Mouse (Mus musculus) kidney, postnatal 0 days (tissue): Measurements from ENCODE around the gene Dydc2. TPM values are rescaled to one million over a fixed set of nuclear protein-coding genes. Genes with fewer than 3 reads are reported as not detected.

ENCODE experiments used
- ATAC-seq: fragments of 200-750 bp; cut with Nextera tagmentation; replicated peaks from 2 replicates; pipeline ENCODE4 v1.8.0; 2017; ENCODE audit warnings: low read depth, moderate number of reproducible peaks, moderate TSS enrichment, moderate library complexity; ENCODE audit not compliant: low FRiP score
- DNase-seq: peaks from one replicate; pipeline ENCODE4 v3.0.0-alpha.2; 2016; ENCODE audit warnings: low spot score
- H3K27ac ChIP-seq: fragments of 300-500 bp; sonication (generic); 2 replicates; pipeline ENCODE4 v1.5.1; 2014; ENCODE audit warnings: mild to moderate bottlenecking
- H3K27me3 ChIP-seq: fragments of 300-500 bp; sonication (generic); 2 replicates; pipeline ENCODE4 v1.6.1; 2014; ENCODE audit warnings: low read length, mixed read lengths; ENCODE audit not compliant: insufficient read depth
- H3K36me3 ChIP-seq: fragments of 300-500 bp; sonication (generic); 2 replicates; pipeline ENCODE4 v1.6.1; 2014; ENCODE audit warnings: low read length, mixed read lengths; ENCODE audit not compliant: insufficient read depth
- H3K4me1 ChIP-seq: fragments of 300-500 bp; sonication (generic); replicated peaks from 2 replicates; pipeline ENCODE4 v1.6.1; 2014; ENCODE audit warnings: antibody characterized with exemption, low read length, mixed read lengths; ENCODE audit not compliant: insufficient read depth
- H3K4me2 ChIP-seq: fragments of 300-500 bp; sonication (generic); 2 replicates; pipeline ENCODE4 v1.6.1; 2014; ENCODE audit warnings: mild to moderate bottlenecking, low read length, moderate library complexity, mixed read lengths
- H3K4me3 ChIP-seq: fragments of 300-500 bp; sonication (generic); replicated peaks from 2 replicates; pipeline ENCODE4 v1.5.1; 2014; ENCODE audit warnings: low read depth, low read length
- H3K9ac ChIP-seq: fragments of 300-500 bp; sonication (generic); 2 replicates; pipeline ENCODE4 v1.6.1; 2014; ENCODE audit warnings: low read depth, low read length
- H3K9me3 ChIP-seq: fragments of 300-500 bp; sonication (generic); replicated peaks from 2 replicates; pipeline ENCODE4 v1.6.1; 2016; ENCODE audit warnings: low read length, inconsistent platforms, mixed read lengths
- CTCF ChIP-seq: IDR thresholded peaks from 2 replicates; pipeline ENCODE4 v1.5.1; 2016; ENCODE audit warnings: antibody characterized with exemption, low read depth, mild to moderate bottlenecking, moderate library complexity
- WGBS: fragments of 180-500 bp; shearing (Covaris S2); extraction: QIAGEN DNeasy Blood & Tissue Kit; methylation state at CpG from one replicate; pipeline ENCODE4 v1.1.7; 2014; 5-methylcytosine and 5-hydroxymethylcytosine counted together
- polyA plus RNA-seq: library from polyadenylated mRNA; unstranded; fragments of >200 nt; fragmentation: Nextera tagmentation; extraction: Ambion mirVana; gene quantifications from 2 replicates; pipeline ENCODE4 v1.2.1, GENCODE M21; 2015

Dydc2 gene
- polyA plus RNA-seq, 1 experiment from 2014 or later: not detected

DNA sequence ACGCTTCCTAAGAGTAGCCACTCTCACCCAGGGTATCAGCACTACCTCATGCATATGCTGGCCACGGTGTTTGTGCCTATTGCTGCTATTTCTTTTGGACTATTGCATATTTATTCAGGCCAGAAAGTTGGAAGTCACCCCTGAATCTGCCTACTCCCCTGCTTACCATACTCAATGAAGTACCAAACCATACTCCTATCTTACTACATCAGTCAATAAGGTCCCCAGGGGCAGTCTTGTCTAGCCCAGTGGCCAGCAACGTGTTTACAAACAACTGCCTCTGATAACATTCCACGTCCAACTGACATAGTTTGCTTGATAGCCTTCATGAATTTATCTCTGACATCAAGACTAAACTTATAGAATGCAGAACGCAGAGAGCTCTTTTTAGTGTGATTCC lies 32.2 kb upstream of the Dydc2 start:
- TF ChIP-seq CTCF: no peak
- H3K4me2 ChIP-seq: no peak overlapping the region
- DNase-seq (no peak), ATAC-seq (no peak)
- H3K27ac ChIP-seq: no peak overlapping the region
- no peaks in the 10 kb centered on the region for H3K4me1 ChIP-seq
- H3K36me3 ChIP-seq: no peaks in the 10 kb centered on the region
- H3K27me3 ChIP-seq: no peaks in the 10 kb centered on the region
- H3K4me3 ChIP-seq: no peak overlapping the region
- WGBS: 79% methylated on average over 5 of the region's 5 CpGs
- no peaks in the 10 kb centered on the region for H3K9me3 ChIP-seq
- H3K9ac ChIP-seq: no peak overlapping the region

- no peaks in the 10 kb centered on the region for H3K27me3 ChIP-seq
- no peak for DNase-seq
- WGBS: 82% methylated on average over 3 of the region's 3 CpGs
- no peaks in the 10 kb centered on the region for H3K36me3 ChIP-seq
- no peak overlapping the region for H3K4me3 ChIP-seq
- no peak for TF ChIP-seq CTCF
- no peaks in the 10 kb centered on the region for H3K4me1 ChIP-seq
- no peak for ATAC-seq
- no peak overlapping the region for H3K27ac ChIP-seq
- no peaks in the 10 kb centered on the region for H3K9me3 ChIP-seq
- no peak overlapping the region for H3K9ac ChIP-seq
- no peak overlapping the region for H3K4me2 ChIP-seq
Observed at GRCm38 (mm10) chr14:41100712-41101111, 31.7 kb upstream of the Dydc2 start.

- WGBS: 86% methylated on average over 1 of the region's 1 CpGs
- ATAC-seq (no peak), DNase-seq (no peak)
- Histone ChIP-seq H3K4me1 (no peaks in the 10 kb centered on the region), H3K9me3 (no peaks in the 10 kb centered on the region), H3K36me3 (no peaks in the 10 kb centered on the region), H3K27ac (no peak overlapping the region), H3K27me3 (no peaks in the 10 kb centered on the region), H3K9ac (no peak overlapping the region), H3K4me2 (no peak overlapping the region), H3K4me3 (no peak overlapping the region)
- no peak for TF ChIP-seq CTCF
Observed at GRCm38 (mm10) chr14:41098726-41099125, 29.7 kb upstream of the Dydc2 start.

GRCm38 (mm10) chr14:41096296-41096860 lies 27.4 kb upstream of the Dydc2 start:
- DNase-seq (no peak), ATAC-seq (no peak)
- Histone ChIP-seq H3K9me3 (no peaks in the 10 kb centered on the region), H3K27me3 (no peaks in the 10 kb centered on the region), H3K4me1 (no peaks in the 10 kb centered on the region), H3K4me3 (no peak overlapping the region), H3K9ac (no peak overlapping the region), H3K4me2 (no peak overlapping the region), H3K27ac (no peak overlapping the region), H3K36me3 (no peaks in the 10 kb centered on the region)
- no peak for TF ChIP-seq CTCF
- WGBS: 87% methylated on average over 3 of the region's 3 CpGs

GRCm38 (mm10) chr14:41094114-41094513 lies 25.1 kb upstream of the Dydc2 start:
- Histone ChIP-seq H3K9ac (no peak overlapping the region), H3K4me1 (no peaks in the 10 kb centered on the region), H3K4me3 (no peak overlapping the region), H3K36me3 (no peaks in the 10 kb centered on the region), H3K4me2 (no peak overlapping the region), H3K27ac (no peak overlapping the region), H3K9me3 (no peaks in the 10 kb centered on the region), H3K27me3 (no peaks in the 10 kb centered on the region)
- peak; percentile 64 for TF ChIP-seq CTCF
- 39% methylated on average over 1 of the region's 1 CpGs for WGBS
- DNase-seq (peak; percentile 48), ATAC-seq (no peak)

GRCm38 (mm10) chr14:41090777-41091176 lies 21.8 kb upstream of the Dydc2 start:
- no peak overlapping the region for H3K4me3 ChIP-seq

GRCm38 (mm10) chr14:41087509-41087908 lies 18.5 kb upstream of the Dydc2 start:
- Histone ChIP-seq H3K4me2 (no peak overlapping the region), H3K27ac (no peak overlapping the region), H3K9me3 (no peaks in the 10 kb centered on the region), H3K4me3 (no peak overlapping the region), H3K27me3 (no peaks in the 10 kb centered on the region), H3K9ac (no peak overlapping the region), H3K36me3 (no peaks in the 10 kb centered on the region), H3K4me1 (no peaks in the 10 kb centered on the region)
- WGBS: 82% methylated on average over 1 of the region's 1 CpGs
- no peak for DNase-seq
- TF ChIP-seq CTCF: peak; percentile 53
- no peak for ATAC-seq

More at GRCm38 (mm10) chr14:41090777-41091176, 21.8 kb upstream of the Dydc2 start:
- no peaks in the 10 kb centered on the region for H3K27me3 ChIP-seq
- no peaks in the 10 kb centered on the region for H3K36me3 ChIP-seq
- WGBS: 48% methylated on average over 8 of the region's 8 CpGs
- H3K9me3 ChIP-seq: no peaks in the 10 kb centered on the region
- H3K4me1 ChIP-seq: no peaks in the 10 kb centered on the region
- ATAC-seq (no peak), DNase-seq (peak; percentile 17)
- H3K4me2 ChIP-seq: no peak overlapping the region
- no peak overlapping the region for H3K27ac ChIP-seq
- H3K9ac ChIP-seq: no peak overlapping the region
- peak; percentile 67 for TF ChIP-seq CTCF
